Mouse (Mus musculus) intestine, postnatal 0 days (tissue): ENCODE measurements around the gene Gm9970. TPM values are rescaled to one million over a fixed set of nuclear protein-coding genes. Genes with fewer than 3 reads are reported as not detected.

Source experiments
- ATAC-seq: fragments of 200-750 bp; cut with Nextera tagmentation; 2 replicates; pipeline ENCODE4 v1.8.0; 2017; ENCODE audit warnings: mild to moderate bottlenecking, moderate TSS enrichment, moderate library complexity
- H3K27ac ChIP-seq: fragments of 300-500 bp; sonication (generic); 2 replicates; pipeline ENCODE4 v1.5.1; 2014; ENCODE audit warnings: mild to moderate bottlenecking, low read depth, low read length, moderate library complexity
- H3K27me3 ChIP-seq: fragments of 300-500 bp; sonication (generic); replicated peaks from 2 replicates; pipeline ENCODE4 v1.6.1; 2014; ENCODE audit warnings: low read length, mixed read lengths; ENCODE audit not compliant: control insufficient read depth, insufficient read depth
- H3K36me3 ChIP-seq: fragments of 300-500 bp; sonication (generic); 2 replicates; pipeline ENCODE4 v1.6.1; 2014; ENCODE audit warnings: mild to moderate bottlenecking, moderate library complexity; ENCODE audit not compliant: control insufficient read depth, insufficient read depth
- H3K4me1 ChIP-seq: fragments of 300-500 bp; sonication (generic); replicated peaks from 2 replicates; pipeline ENCODE4 v1.6.1; 2014; ENCODE audit warnings: antibody characterized with exemption, low read length, mixed read lengths; ENCODE audit not compliant: control insufficient read depth, insufficient read depth
- H3K4me2 ChIP-seq: fragments of 300-500 bp; sonication (generic); replicated peaks from 2 replicates; pipeline ENCODE4 v1.6.1; 2014; ENCODE audit warnings: low read depth, mild to moderate bottlenecking, moderate library complexity
- H3K4me3 ChIP-seq: fragments of 300-500 bp; sonication (generic); 2 replicates; pipeline ENCODE4 v1.5.1; 2014; ENCODE audit warnings: low read depth, low read length
- H3K9ac ChIP-seq: fragments of 300-500 bp; sonication (generic); 2 replicates; pipeline ENCODE4 v1.6.1; 2014; ENCODE audit warnings: mild to moderate bottlenecking, low read depth, low read length
- H3K9me3 ChIP-seq: fragments of 300-500 bp; sonication (generic); 2 replicates; pipeline ENCODE4 v1.6.1; 2016; ENCODE audit warnings: mixed run types; ENCODE audit not compliant: control insufficient read depth
- CTCF ChIP-seq: sonication (generic); IDR thresholded peaks from 2 replicates; pipeline ENCODE4 v1.5.1; 2016; ENCODE audit warnings: low read depth, mild to moderate bottlenecking, control low read depth, antibody characterized with exemption, moderate library complexity
- WGBS: fragments of 180-500 bp; shearing (Covaris S2); extraction: QIAGEN DNeasy Blood & Tissue Kit; methylation state at CpG from one replicate; pipeline ENCODE4 v1.1.7; 2014; 5-methylcytosine and 5-hydroxymethylcytosine counted together
- polyA plus RNA-seq: library from polyadenylated mRNA; unstranded; fragments of >200 nt; fragmentation: Nextera tagmentation; extraction: Ambion mirVana; gene quantifications from 2 replicates; pipeline ENCODE4 v1.2.1, GENCODE M21; 2015

Gene Gm9970
- polyA plus RNA-seq, 1 experiment from 2014 or later: 0.70 TPM

DNA sequence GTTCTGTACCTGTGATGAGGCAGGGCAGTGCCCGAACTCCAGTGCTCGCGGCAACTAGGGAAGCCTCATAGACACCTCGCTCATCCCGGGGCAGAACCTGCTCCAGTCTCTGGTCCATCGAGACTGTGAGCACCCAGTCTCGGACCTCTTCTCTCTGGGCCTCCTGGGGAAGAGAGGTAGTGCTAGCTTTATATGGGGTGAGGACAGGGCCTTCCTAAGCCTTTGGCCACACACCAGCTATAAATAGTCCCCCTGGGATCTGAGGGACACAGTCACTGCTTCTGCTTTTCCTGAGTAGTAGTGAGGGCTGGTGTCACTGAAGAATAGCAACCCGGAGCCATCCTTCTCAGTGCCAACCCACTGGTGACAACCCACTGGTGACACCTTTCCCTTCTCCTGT is 12.8 kb upstream of the Gm9970 start:
- no peak for ATAC-seq

DNA sequence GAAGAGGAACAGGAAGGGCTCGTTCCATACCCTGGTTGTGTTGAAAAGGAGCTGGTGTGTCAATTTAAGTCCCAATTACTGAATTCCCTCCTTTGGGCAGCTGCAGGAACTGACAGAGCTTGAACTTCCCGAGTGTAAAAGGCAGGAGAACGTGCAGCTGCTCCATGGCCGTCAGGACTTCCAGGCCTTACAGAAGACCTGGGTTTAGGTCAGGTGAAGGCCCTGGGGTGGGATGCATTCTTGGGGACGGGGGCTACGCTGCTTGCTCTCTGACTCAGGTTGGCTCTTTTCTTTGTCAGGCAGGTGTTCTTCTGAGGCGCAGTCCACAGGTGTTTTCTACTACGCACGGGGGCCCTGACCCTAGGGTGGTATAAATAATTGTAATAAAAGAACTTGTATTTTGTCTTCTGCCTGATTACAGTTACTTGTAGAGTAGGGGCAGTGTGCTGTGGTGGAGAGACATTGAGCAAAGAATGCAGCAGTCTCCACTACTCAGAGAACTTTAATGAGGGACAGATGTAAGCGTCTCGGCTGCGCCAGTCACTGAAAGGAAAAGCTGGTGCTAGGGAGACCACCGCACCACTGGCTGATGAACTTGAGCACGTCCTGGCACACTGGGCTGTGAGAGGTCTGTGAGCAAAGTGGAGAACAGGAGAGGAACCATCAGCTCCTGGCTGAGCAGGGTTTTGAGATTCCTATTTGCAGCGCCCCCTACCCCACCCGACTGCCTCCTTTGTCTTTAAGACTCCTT is 11.9 kb upstream of the Gm9970 start:
- Histone ChIP-seq H3K4me2 (peak overlapping the region; percentile 74), H3K4me3 (peak overlapping the region; percentile 48), H3K4me1 (no peaks in the 10 kb centered on the region), H3K9me3 (no peaks in the 10 kb centered on the region), H3K9ac (no peak overlapping the region), H3K36me3 (peaks cover 49% of the 10 kb centered on the region), H3K27me3 (no peaks in the 10 kb centered on the region), H3K27ac (no peak overlapping the region)
- WGBS: 55% methylated on average over 16 of the region's 16 CpGs
- no peak for ATAC-seq
- peak; percentile 21; the same call in 1 of the 2 replicates for TF ChIP-seq CTCF

More for the DNA sequence above, 12.8 kb upstream of the Gm9970 start:
- H3K4me3 ChIP-seq: no peak overlapping the region
- no peaks in the 10 kb centered on the region for H3K27me3 ChIP-seq
- TF ChIP-seq CTCF: no peak
- no peak overlapping the region; the same call in 1 of the 2 replicates for H3K9ac ChIP-seq
- H3K4me2 ChIP-seq: peak overlapping the region; percentile 74
- H3K36me3 ChIP-seq: peaks cover 40% of the 10 kb centered on the region
- no peaks in the 10 kb centered on the region for H3K4me1 ChIP-seq
- 85% methylated on average over 8 of the region's 8 CpGs for WGBS
- H3K27ac ChIP-seq: peak overlapping the region; percentile 78
- no peaks in the 10 kb centered on the region for H3K9me3 ChIP-seq

DNA sequence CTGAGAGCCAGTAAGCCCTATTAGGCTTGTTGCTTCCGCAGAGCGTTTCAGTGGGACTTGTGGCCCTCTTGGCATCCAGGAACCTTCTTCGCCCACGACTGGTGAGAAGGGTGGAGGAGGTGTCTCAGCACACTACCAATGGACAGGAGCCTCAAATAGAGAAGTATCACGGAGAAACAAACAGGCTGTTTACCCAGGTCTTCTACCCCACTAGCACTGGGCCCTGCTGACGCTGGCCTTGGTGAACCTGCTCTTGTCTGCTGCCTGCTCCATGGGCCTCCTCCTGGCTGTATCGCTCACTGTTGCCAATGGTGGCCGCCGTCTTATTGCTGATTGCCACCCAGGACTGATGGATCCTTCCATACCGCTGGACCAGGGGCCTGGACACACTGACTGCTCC is 11.1 kb upstream of the Gm9970 start:
- WGBS: 35% methylated on average over 10 of the region's 10 CpGs

DNA sequence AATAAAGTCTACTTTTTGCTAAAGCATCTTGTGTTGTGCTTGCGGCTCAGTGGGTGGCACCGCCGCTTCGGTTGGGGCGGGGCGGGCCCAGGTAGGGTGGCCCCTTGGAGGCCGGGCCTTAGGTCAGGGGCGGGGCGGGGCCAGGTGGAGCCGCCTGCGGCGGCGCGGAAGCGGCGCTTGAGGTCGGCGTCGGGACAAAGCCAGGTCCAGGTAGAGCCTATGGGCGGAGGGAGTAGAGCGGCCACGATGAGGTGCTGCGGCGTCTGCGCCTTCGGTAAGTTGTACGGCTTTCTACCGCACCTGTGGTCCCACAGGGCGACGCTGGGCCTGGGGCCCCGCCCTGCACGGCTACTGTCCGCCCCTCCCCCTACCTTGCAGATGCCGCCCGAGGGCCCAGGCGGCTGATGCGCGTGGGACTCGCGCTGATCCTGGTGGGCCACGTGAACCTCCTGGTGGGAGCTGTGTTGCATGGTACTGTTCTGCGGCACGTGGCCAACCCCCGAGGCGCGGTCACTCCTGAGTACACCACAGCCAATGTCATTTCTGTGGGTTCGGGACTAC is 10.6 kb upstream of the Gm9970 start, which contains the start of gene Krtcap3:
Krtcap3 (plus strand) TSS at position 151 of the 561 bp plus-strand sequence.
- Histone ChIP-seq H3K9ac (peak within 1 kb of the TSS; percentile 48), H3K9me3 (no peaks in the 10 kb centered on the region), H3K27me3 (no peaks in the 10 kb centered on the region), H3K36me3 (peaks cover 54% of the 10 kb centered on the region), H3K4me3 (peak within 1 kb of the TSS; percentile 48), H3K4me2 (peak within 1 kb of the TSS; percentile 74), H3K27ac (peak within 1 kb of the TSS; percentile 80), H3K4me1 (no peaks in the 10 kb centered on the region)
- WGBS: 16% methylated on average over 47 of the region's 47 CpGs
- TF ChIP-seq CTCF: no peak
- ATAC-seq: peak; percentile 89

More for the DNA sequence above, 11.1 kb upstream of the Gm9970 start:
- Histone ChIP-seq H3K36me3 (peaks cover 52% of the 10 kb centered on the region), H3K4me1 (no peaks in the 10 kb centered on the region), H3K27me3 (no peaks in the 10 kb centered on the region), H3K9me3 (no peaks in the 10 kb centered on the region), H3K4me3 (peak overlapping the region; percentile 48), H3K9ac (peak overlapping the region; percentile 48; the same call in 1 of the 2 replicates), H3K4me2 (peak overlapping the region; percentile 74), H3K27ac (peak overlapping the region; percentile 80)
- ATAC-seq: no peak
- 0 out of 2 replicates have a peak, but pooled peaks have one; percentile 4 for TF ChIP-seq CTCF

DNA sequence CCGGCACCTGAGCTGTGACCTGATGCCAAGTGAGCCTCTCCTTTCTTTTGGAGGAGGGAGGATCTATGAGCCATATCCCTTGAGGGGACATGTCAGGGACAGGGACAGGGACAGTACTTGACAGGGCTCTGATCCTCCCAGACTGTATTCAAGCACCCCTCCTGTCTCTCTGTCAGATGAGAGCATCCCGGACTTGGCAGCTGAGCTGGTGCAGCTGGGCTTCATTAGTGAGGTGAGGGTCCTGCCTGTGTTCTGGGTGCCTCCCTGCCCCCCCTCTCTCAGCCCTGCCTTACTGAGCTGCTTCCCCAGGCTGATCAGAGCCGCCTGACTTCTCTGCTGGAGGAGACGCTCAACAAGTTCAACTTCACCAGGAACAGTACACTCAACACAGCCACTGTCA is 9.7 kb upstream of the Gm9970 start:
- no peak for ATAC-seq
- Histone ChIP-seq H3K27ac (peak overlapping the region; percentile 54; the same call in 1 of the 2 replicates), H3K9ac (no peak overlapping the region), H3K9me3 (no peaks in the 10 kb centered on the region), H3K36me3 (peaks cover 58% of the 10 kb centered on the region), H3K27me3 (no peaks in the 10 kb centered on the region), H3K4me3 (no peak overlapping the region), H3K4me1 (no peaks in the 10 kb centered on the region), H3K4me2 (no peak overlapping the region)
- TF ChIP-seq CTCF: no peak
- 66% methylated on average over 4 of the region's 4 CpGs for WGBS

DNA sequence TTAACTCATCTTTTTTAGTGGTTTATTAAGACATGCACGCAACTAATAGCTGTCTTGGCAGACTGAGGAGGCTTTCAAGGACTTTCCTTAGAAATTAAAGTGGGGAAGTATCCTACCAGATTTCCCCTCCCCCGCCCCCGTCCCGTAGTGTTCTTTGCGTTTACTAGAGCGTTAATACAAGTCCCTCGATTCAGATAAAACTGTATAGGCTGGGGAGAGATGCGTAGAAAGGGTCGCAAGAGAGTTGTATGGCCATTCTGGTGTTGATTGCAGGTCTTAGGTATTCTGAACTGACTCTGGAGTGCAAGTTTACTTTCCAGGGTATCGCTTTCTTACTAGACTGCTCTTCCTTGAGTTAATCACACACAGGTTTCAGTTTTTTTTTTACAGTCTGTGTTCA is 1.2 kb upstream of the Gm9970 start:
- H3K9me3 ChIP-seq: no peaks in the 10 kb centered on the region

More for the DNA sequence above, 1.2 kb upstream of the Gm9970 start:
- ATAC-seq: no peak
- H3K36me3 ChIP-seq: peaks cover 35% of the 10 kb centered on the region
- 15% methylated on average over 10 of the region's 10 CpGs for WGBS
- 0 out of 2 replicates have a peak, but pooled peaks cover 7% of the 10 kb centered on the region for H3K4me1 ChIP-seq
- peak overlapping the region; percentile 98; the same call in 1 of the 2 replicates for H3K9ac ChIP-seq
- peak overlapping the region; percentile 98 for H3K4me3 ChIP-seq
- H3K4me2 ChIP-seq: peak overlapping the region; percentile 73
- H3K27me3 ChIP-seq: no peaks in the 10 kb centered on the region
- no peak overlapping the region for H3K27ac ChIP-seq
- TF ChIP-seq CTCF: no peak
